Mouse (Mus musculus) embryo, embryonic 11 days (tissue): ENCODE measurements around the gene Klrb1b.
"Not testable (repeated sequence)": the region's sequence is repeated elsewhere in the genome, so short reads cannot be mapped to it uniquely, and the experiment has no call there.

Experiments used
- DNase-seq: peaks from one replicate; pipeline ENCODE4 v3.0.0-alpha.2; 2015

Gene Klrb1b

DNA sequence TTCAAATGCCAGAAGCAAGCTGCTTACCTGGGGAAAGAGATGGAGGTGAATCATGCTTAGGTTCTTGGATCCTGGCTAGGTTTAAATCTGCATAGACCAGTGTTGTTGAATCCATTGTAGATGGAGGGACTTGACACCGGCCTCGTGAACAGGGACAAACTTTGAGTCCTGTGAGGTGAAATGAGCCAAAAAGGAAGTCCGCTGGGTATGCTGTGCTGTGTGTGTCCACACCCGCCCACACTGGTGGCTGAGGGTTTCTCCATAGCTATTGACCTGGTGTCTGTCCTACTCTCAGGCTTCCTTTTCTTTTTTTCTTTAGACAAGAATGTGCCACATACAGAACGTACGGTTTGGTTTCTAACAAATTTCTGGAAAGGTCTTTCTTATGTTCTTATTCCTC lies at the start of gene Klrb1b, which contains the start of gene Gm44511:
Gene Klrb1b (minus strand): TSS at position 200 of the 400 bp plus-strand sequence.
Gene Gm44511 (minus strand): TSS at position 184 of the 400 bp plus-strand sequence.
- no peak for DNase-seq

DNA sequence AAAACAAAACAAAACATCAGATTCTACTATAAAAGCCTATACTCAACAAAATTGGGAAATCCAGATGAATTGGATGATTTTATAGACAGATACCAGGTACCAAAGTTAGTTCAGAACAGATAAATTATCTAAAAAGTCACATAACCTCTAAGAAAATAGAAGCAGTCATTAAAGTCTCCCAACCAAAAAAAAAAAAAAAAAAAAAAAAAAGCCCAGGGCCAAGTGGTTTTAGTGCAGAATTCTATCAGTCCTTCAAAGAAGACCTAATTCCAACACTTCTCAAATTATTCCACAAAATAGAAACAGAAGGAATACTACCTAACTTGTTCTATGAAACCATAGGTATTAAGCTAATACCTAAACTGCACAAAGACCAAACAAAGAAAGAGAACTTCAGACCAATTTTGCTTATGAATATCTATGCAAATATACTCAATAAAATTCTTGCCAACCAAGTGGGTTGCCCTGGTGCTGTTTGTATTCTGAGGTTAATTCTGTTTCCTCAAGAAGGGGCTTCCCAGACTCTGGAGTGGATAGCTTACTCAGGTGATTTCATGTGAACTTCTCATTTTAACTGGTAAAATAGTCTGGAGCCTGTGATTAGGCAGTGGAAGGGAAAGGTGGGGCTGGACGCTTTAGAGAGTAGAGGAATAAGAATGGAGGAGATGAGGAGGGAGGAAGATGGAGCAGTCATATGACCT lies 45.9 kb upstream of the Klrb1b start:
- DNase-seq, result no peak

DNA sequence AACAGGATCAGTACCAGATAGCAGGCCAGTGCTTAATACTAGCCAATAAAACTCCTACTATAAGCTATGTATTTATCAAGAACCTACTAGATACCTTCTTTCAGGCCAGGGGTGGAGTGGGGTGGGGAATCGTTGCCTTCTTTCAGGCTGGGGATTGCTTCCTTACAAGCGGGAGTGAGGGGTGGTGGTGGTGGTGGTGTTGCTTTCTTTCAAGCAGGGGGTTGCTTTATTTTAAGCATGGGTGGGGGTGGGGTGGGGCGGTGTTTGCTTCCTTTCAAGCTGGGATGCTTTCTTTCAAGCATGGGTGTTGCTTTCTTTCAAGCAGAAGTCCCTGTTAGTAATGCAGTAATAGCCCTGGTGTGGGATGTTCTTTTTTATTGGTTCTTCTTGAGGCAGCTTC lies 42.7 kb upstream of the Klrb1b start:
- DNase-seq, result no peak

DNA sequence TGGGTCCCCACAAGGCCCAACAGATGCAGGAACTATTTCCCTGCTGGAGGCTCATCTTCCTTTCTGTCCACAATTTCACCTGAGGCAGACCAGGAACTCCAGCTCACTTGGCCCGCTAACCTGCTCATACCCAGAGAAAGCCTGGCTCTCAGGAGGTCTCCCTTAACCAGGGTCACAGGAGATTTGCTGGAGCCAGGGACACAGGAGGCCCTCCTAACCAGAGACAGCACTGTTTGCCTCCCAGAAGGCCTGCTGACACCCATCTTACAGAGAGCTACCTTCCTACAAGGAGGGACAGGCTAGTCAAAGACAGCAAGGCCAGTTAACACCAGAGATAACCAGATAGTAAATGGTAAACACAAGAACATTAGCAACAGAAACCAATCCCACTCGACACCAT lies 31.8 kb upstream of the Klrb1b start:
- no peak for DNase-seq

DNA sequence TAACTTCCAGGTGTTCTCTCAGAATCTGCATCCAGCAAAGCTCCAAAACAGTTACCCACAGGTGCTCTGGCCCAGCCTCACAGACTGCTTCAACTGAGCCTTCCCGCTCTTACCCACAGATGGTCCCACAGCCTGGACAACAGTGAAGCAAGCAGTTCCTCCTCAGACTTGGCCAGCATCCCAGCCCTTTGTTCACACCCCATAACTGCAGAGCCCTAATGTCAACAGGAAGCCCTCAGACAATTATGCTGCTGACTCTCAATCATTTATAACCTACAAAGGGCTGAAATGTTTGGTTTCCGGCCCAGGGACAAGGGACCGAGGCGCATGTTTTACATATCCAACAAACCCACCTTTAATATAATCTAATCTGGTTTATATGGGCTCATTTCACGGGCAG lies 30.1 kb upstream of the Klrb1b start:
- DNase-seq, result no peak

DNA sequence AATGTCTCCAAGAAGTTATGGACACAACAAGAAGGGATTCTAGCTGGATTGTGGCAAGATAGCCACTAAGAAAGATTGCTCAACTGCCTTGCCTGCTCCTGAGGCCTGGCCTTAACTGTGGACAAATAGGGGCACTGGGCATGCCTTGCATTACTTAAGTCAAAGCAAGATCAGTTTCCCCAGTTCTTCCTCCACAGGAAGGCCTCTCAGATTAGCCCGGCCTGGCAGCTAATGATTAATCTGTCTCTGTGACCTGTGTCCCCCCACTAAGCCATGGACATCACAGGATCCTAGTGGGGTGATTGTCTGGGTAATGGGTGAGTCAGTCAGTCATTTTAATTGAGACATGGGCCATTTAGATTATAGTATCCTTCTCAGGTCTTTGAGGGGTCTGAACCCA lies 29.3 kb upstream of the Klrb1b start:
- DNase-seq, result no peak

DNA sequence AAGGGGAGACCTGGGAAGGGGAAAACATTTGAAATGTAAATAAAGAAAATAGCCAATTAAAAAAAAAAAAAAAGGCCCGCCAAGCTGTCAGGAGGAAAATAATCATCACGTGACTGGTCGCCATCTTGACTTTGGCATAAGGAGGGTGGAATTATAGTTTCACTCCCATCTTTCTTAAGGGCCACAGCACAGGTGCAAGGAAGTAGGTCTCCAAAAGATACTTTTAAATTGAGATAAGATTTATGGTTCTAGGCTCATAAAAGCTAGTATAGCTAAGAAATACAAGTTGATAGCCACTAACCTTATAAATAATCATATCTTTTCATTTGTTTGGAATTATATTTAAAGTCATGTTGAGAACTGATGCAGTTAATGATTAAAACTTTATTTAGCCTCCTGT lies 28.8 kb upstream of the Klrb1b start:
- DNase-seq, result no peak

DNA sequence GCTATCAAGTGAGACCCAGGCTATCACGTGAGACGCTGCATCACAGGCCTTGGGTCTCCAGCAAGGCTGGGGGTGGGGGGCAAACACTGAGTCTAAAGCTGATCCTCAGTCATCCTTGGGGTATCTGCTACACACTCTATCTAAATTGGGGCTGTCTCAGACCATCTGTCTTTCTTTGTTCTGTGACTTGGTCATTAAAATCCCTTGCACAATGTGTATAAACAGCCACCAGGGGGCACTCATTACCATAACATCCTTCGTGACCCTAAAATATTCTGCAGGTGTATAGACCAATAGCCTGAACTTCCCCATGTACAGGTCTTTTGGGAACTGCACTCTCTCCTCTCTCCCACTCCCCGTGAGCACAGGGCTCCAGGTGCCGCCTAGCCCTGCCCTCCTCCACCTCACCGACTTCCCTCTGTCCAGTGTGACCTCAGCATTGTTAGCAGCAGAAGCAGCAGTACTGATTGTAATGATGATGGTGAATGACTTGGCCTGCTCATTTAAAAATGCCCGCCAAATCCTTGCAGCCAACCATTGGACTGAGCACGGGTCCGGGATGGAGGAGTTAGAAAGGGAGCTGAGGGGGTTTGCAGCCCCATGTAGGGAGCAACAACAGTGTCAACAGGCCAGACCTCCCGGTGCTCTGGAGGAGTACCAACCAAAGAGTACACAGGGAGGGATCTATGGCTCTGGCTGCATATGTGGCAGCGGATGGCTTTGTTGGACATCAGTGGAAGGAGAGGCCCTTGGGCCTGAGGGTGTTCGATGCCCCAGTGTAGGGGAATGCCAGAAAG lies 28.1 kb upstream of the Klrb1b start:
- peak; percentile 78 for DNase-seq

DNA sequence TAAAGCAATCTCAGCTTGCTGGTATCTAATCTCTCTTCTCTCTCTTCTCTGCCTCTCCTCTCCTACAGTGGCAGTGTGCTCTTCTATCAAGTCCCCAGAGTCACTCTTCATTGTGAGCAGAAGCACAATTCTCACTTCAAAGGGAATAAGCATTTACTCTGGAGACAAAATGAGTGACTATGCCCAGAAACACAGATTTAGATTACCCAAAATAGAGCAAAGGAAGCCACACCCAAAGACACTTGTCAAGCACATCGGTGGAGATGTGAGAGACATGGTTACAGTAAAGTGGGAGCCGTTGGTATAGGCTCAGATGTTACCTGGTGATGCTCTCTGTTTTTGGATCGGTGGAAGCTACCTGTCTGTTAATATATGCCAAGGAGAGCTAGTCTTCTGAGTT lies 26.6 kb upstream of the Klrb1b start:
- DNase-seq, result no peak

DNA sequence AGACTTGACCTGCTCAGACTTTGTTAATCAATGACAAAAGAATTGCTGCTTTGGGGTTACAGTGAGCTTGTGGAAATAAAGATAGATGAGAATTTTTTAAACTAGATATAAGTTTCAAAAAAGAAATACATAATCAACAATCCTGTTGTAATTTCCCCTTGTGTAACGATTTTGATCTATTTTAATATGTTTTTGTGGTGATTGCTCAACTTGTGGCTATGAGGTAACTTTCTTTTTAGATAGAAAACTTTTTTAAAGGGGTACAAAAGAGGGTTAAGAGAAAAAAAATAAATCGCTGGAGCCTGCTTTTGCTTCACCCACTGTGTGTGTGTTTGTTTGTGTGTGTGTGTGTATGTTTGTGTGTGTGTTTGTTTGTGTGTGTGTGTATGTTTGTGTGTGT lies 25.0 kb upstream of the Klrb1b start:
- no peak for DNase-seq

DNA sequence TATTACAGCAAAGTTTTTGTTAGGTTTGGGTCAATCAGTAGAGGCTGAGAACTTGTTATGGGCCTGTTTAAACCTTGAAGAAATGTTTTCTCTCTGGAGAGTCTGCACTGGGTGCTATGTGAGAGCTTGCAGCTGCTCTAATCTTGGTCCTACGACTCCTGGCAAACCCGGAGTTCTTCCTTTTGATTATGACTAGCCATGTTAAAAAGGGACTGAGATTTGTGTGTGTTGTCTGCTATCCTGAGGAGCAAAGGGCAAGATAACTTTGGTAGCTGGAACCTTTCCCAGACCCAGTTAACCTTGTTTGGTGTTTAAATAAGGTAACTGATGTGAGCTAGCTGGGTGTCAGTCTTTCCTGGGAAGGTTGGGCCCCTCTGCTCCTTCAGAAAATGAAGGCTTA lies 24.5 kb upstream of the Klrb1b start:
- DNase-seq, result no peak

DNA sequence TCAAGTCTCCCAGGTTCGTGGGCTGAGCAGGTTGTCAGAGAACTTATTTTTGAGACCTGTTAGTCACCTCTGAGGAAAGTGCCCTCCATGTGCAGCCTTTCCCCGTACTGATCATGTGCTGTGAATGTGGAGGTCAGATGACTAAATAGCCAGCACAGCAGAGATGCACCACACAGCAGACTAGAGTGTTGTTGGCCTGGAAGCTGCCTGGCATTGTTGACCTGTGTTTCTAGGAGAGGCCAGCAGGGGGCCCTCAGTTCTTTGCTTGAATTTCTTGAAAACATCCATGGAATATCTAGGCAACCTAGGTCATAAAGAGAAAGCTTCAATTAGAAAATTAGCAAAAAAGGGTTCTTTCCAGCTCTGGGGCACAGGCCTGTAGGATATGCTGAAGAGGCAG lies 23.8 kb upstream of the Klrb1b start:
- peak; percentile 69 for DNase-seq

DNA sequence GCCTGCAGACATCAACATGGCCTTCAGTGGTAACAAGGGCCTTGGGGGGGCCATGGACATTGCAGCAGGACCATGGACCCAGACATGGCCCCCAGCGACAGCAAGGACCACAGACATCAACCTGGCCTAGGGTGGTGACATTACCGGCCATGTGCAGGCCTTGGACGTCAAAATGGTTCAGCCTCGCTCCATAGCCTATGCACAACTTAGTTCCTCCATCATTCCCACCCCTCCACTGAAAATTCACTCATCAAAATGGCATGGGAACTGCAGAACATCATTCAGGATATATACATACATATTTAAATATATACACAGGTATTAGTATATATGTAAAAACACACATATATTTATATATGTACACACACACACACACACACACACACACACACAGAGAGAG lies 21.3 kb upstream of the Klrb1b start:
- no peak for DNase-seq

DNA sequence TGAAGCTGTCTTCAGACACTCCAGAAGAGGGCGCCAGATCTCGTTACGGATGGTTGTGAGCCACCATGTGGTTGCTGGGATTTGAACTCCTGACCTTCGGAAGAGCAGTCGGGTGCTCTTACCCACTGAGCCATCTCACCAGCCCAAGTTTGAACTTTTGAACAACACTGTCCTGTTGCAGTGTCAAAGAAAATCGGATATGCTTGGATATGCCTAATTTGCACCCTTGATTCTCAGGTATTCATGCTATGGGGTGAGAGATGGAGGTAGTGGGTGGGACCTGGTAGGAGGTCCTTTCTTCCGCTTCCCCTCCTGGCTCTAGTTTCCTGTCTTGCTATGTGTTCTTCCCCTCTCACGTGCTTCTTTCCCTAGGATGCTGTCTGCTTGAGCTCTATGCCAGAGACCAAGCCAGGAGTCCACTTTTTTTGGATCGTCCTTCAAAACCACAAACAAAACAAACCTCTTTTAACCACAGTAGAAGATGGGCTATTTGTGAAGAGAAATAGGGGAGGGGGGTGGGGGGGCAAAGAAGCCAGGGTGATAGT lies 19.9 kb upstream of the Klrb1b start:
- DNase-seq, result no peak

DNA sequence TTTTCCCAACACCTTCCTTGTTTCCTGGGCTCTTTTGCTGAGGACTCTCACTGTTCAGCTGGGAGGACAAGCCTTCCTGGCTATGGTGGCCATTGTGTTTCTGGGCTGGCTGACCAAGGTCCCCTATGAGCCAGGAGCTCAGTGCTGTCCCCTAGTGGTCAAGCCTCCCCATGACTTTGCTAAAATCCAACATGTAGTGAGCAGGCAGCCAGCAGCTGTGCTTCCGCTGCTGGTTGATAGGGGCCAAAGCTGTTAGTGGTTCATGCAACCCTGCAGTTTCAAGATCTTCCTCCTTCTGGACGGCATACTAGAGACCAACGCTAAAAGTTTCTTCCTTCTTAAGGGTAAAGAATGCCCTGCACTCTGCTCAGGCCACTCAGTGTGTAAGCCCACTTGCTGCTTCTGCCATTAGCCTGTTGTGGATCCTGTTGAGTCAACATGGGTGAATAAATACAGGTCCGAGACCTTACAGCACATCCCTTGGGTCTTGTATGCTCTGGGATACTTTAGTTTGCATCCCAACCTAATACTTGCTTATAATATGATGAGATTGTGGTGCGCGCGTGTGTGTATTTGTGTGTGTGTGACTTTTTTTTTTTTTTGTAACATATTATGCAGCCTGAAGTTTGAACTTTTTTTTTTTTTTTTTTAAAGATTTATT lies 19.3 kb upstream of the Klrb1b start:
- peak; percentile 92 for DNase-seq

DNA sequence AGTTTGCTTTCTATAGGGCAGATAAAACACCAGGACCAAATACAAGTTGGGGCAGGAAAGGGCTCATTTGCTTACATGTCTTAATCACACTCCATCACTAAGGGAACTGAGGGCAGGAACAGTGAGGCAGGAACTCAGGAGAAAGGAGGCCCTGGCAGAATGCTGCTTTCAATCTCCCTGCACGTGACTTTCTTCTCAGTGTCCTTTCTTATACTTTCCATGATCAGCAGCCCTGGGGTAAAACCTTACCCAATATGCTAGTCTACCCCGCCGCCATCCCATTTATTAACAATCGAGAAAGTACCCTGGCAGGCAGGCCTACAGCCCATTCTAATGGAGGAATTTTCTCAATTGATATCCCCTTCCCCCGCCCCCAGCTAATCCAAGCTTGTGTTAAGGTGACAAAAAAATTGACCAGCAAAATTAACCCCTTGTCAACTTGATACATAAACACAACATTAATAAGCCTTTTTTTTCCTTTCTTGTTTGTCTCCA lies 18.5 kb upstream of the Klrb1b start:
- DNase-seq, result no peak

DNA sequence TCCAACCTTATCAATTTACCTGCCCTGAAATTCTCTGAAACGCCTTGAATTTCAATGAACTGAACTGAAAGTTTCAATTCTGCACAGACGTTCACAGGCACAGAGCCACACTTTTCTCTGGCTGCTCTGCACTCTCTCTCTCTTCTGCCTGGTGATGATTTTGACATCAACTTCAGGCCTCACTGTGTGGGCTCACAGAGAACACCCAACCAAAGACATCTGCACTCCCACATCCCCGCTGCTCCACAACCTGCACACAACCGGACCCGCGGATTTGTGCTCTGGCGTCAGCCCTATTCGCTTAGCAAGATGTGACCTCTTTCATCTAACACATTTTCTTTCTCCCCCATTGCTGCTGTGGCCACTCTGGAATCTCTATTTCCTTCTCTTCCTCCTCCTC lies 18.0 kb upstream of the Klrb1b start:
- DNase-seq, result peak; percentile 11

DNA sequence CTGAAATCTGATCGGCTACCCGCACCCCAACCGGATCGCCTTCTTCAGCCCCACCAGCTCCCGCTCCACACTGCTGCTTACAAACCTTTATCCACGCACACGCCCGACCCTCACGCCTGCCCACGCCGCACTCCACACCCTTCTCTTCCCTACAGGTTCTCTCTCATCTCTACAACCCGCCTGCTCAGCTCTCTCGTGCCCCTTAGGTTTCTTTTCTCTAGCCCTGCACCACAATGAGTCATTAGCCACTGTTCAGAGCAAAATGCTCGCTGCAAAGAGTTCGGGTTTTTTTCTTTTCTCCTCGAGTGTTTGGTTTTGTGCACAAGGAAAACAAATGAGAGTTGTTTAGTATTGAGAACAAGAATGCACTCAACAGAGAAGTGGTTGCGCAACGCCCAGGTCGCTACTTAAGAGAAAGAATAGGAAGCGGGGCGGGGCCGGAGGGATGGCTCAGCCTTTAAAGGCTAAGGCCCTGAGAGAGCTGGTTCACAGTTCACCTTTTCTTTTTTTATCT lies 17.4 kb upstream of the Klrb1b start:
- peak; percentile 85 for DNase-seq

DNA sequence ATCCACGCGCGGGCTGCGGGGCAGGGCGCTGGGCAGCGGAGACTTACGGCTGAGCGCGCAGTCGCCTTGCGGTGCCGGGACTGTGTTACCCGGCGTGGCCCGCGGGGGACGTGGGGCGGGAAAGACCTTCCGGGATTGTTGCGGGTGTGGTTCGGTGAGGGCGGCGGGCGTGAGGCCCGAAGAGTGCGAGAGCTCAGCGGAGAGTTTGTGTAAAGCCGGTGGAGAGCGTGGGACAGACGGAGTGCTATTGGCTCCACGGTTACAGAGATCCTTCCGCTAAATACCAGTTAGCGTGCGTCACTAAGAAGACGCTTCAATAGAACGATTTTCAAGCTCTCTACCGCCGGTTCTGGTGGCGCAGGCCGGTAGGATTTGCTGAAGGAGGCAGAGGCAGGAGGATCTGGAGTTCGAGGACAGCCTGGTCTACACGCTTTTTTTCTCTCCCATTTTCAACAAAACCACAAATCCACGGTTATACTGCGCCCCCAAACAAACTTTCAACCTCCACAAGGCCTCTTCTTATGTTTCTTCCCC lies 16.9 kb upstream of the Klrb1b start:
- peak; percentile 93 for DNase-seq

DNA sequence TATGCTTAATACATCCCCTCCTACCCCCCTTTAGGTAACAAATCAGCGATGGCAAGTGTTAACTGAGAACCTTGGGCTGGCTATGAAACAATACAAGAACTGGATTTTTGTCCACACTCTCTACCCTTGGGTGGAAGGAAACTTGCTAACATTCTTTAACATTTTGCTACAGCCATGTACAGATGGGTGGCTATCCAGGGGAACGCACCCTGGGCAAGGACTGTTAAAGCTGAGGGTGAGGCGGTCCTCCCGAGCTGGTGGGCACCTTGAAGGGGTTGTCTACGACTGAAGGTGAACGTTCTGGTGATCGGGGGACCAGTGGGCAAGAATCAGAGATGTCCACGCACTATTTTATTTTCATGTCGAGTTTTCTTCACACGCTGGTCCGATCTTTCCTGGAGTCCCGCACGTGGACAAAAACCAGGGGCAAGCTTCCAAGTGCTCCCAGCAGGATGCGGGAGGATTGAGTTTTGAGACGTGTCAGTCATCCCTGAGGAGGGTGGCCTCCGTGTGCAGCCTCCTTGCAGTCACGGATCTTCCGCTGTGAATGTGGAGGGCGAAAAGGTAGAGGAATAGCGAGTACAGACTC lies 16.3 kb upstream of the Klrb1b start:
- DNase-seq, result no peak

DNA sequence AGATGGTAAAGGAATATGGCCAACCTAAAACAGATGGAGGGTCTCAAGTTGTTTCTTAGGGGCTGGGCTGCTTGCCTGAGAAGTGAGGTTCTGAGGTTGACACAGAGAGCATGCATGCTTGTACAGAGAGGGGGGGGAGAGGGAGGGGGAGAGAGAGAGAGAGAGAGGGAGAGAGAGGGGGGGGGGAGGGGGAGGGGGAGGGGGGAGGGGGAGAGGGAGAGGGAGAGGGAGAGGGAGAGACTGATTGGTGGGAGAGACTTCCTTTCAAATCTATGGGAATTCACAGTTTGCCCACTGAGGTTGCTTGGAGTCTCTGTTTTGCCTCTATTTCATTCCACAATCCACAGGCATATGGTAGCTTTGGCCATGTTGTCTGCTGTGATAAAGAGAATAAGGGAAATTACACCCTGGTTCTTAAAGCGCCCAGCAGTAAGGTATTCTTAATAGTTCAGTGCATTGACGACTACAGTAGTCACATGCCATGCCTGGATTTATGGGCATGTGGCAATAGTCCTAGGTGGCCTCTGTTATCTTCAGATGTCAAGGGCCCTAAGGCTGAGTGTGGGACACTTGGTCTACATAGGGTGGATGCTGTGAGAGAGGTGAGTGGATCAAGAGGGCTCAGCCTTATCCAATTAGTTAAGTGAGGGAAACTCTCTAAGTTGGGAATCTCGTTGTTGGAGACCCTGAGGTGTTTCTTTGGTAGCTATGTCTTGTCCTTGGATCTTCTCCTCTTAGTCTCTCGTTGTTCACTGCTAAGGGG lies 15.4 kb upstream of the Klrb1b start:
- DNase-seq, result no peak

DNA sequence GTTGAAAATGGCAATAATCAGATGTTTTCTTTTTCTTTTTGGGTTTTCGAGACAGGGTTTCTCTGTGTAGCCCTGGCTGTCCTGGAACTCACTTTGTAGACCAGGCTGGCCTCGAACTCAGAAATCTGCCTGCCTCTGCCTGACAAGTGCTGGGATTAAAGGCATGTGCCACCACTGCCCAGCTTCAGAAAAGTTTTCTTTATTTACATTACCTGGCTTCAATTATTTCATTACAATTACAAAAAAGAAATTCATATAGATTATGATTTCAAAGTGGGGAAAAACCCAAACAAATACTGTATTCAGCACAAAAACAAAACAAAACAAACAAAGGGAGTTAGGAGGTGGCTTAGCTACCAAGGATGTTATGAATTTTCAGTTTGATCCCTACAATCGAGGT lies 14.5 kb upstream of the Klrb1b start:
- DNase-seq, result not testable (repeated sequence)
